Mouse (Mus musculus): ENCODE data around the gene Mapk8ip1.

DNA sequence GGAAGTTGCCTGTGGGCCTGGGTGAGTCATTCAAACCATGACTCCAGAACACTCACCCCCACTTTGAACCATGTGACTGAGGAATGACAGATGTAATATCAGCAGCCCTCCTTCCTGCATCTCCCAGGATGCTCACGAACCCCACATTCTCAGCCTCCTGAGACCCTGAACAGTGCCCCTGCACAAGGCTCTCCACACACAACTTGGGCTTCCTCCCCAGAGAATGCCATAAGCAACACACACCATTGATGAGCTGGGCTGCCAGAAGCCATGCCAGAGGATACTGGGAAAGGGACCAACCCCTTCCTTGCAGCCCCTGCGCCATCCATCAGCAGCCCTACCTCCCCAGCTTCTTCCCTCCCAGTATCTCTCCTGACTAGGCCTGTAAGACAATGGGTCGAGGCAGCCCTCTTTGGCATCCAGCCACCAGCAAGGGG lies 13.0 kb downstream of the Mapk8ip1 start:
- TF ChIP-seq CTCF (IDR thresholded peaks at IDR 0.05; ENCODE audit: low read depth) (no peak), EP300 (IDR thresholded peaks at IDR 0.05; ENCODE audit: low read depth) (no peak)

Measured in liver, postnatal 0 days (tissue).